9 mouse cellular contexts compared by ENCODE assay signal in the genomic region with DNA sequence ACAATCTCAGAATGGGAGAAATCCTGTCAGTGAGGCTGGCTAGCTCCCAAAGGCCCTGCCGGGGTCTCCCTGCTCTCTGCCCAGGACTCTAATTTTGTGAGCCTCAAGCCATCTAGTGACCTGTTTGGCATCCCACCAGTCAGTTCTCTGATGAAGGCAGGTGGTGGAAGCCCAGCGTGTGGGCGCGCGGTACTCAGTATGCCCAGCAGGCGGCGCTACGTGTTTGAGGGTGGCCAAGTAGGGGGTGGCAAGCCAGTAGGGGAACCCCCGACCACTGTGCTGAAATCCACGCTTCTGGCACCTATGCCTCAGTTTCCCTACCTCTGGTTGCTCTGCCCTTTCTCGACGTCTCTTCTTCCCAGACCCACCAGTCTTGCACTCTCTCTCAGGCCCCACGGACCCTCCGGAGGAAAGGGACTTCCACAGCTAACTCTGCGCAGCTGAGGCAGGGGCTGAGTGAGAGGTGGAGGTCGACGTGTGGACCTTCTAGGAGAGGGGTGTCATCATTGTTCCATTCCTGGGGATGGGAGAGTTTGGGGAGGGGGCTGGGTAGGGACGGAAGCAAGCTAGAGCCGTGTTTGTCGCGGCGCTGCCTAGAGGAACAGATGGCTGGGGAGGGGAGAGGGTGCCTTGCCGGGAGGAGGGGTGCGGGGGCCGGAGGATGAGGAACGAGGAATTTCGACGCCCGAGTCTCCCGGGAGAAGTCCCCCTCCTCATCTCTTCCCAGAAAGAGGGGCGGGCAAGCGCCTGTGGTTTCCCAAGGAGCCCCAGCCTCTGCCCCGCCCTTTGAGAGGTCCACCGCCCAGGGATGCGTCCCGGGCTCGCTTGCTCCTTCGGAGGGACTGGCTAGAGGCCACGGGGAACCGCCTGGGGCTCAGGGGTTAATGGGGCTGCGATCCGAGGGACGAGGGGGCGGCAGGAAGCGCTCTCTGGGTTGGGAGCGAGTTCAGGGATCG. TPM values are rescaled to one million over a fixed set of nuclear protein-coding genes. Genes with fewer than 3 reads are reported as not detected.
DNase-seq lines count a peak whose midpoint lies in the region; ATAC-seq and TF ChIP-seq lines count a peak whose summit lies in the region.
"Had no signal": no experiment of that assay in that cellular context is flagged by ENCODE, and none has a peak within 500 bp of the region (broad histone marks: within the 10 kb centered on the region; RNA-seq: fewer than 3 reads in every experiment).

No protein-coding gene starts in this region.

- H3K9ac ChIP-seq in limb, embryonic 13.5 days: peak overlapping the region; percentile 56
- H3K9ac ChIP-seq in midbrain, embryonic 11.5 days (ENCODE audit: low read length): peak overlapping the region; percentile 54
- H3K9ac ChIP-seq in stomach, embryonic 14.5 days (replicated peaks; ENCODE audit: low read depth, low read length): peak overlapping the region; percentile 25; the same call in 1 of the 2 replicates

- H3K27ac ChIP-seq in bone marrow, adult 2 months (ENCODE audit: control insufficient read depth, insufficient read depth, low read depth, low read length, poor library complexity): no peak overlapping the region
- H3K27ac ChIP-seq in limb, embryonic 13.5 days: no peak overlapping the region
- H3K27ac ChIP-seq in midbrain, embryonic 11.5 days (ENCODE audit: low read depth, low read length): no peak overlapping the region
- H3K27ac ChIP-seq in stomach, embryonic 14.5 days (ENCODE audit: low read length): no peak overlapping the region

- H3K9me3 ChIP-seq in limb, embryonic 13.5 days: no peaks in the 10 kb centered on the region
- H3K9me3 ChIP-seq in midbrain, embryonic 11.5 days (ENCODE audit: control insufficient read depth, low read length): no peaks in the 10 kb centered on the region
- H3K9me3 ChIP-seq in stomach, embryonic 14.5 days (ENCODE audit: control insufficient read depth, low read depth, low read length): no peaks in the 10 kb centered on the region

- peaks cover 28% of the 10 kb centered on the region for H3K36me3 ChIP-seq in limb, embryonic 13.5 days
- no peaks in the 10 kb centered on the region for H3K36me3 ChIP-seq in midbrain, embryonic 11.5 days (ENCODE audit: control insufficient read depth, insufficient read depth, low read length)
- H3K36me3 ChIP-seq in stomach, embryonic 14.5 days (ENCODE audit: control insufficient read depth, insufficient read depth, low read length): peaks cover 18% of the 10 kb centered on the region

- TF ChIP-seq CTCF in bone marrow, adult 2 months (IDR thresholded peaks at IDR 0.05; ENCODE audit: control insufficient read depth, insufficient read depth, low read length): peak; percentile 62

- TF ChIP-seq POLR2A in bone marrow, adult 2 months (IDR thresholded peaks at IDR 0.05; ENCODE audit: borderline replicate concordance, control insufficient read depth, low read depth, low read length): no peak

- DNase-seq in cerebellum, postnatal 14 days: peak; percentile 56 to 73
- DNase-seq in cerebellum, adult 11 months: no peak
- peak; percentile 74 for DNase-seq in gastrocnemius, postnatal 10 days
- DNase-seq in induced T-regulatory cell, adult 2 months (ENCODE audit: low read depth): peak; percentile 55
- peak; percentile 98 for DNase-seq in midbrain, embryonic 11.5 days (ENCODE audit: low spot score, missing footprints)

- peak; percentile 56; the same call in 1 of the 2 replicates for ATAC-seq in limb, embryonic 13.5 days (ENCODE audit: low FRiP score, low read depth)
- ATAC-seq in midbrain, embryonic 11.5 days (ENCODE audit: low FRiP score): peak; percentile 76
- ATAC-seq in stomach, embryonic 14.5 days (ENCODE audit: insufficient number of reproducible peaks, insufficient read depth, low FRiP score, low read depth): peak; percentile 39; the same call in 1 of the 2 replicates

- 6% methylated on average over 47 of the region's 47 CpGs for WGBS in bone marrow, adult 2 months
- WGBS in limb, embryonic 13.5 days: under 1% methylated on average over 46 of the region's 47 CpGs
- under 1% methylated on average over 46 of the region's 47 CpGs for WGBS in midbrain, embryonic 11.5 days
- 2% methylated on average over 45 of the region's 47 CpGs for WGBS in stomach, embryonic 14.5 days

- peak overlapping the region; percentile 73 for H3K4me2 ChIP-seq in limb, embryonic 13.5 days (replicated peaks)
- H3K4me2 ChIP-seq in midbrain, embryonic 11.5 days: peak overlapping the region; percentile 58
- peak overlapping the region; percentile 68 for H3K4me2 ChIP-seq in stomach, embryonic 14.5 days (replicated peaks; ENCODE audit: low read depth, low read length)

- H3K27me3 ChIP-seq in limb, embryonic 13.5 days: peaks cover 62% of the 10 kb centered on the region
- peaks cover 21% of the 10 kb centered on the region for H3K27me3 ChIP-seq in midbrain, embryonic 11.5 days (ENCODE audit: control insufficient read depth, insufficient read depth, low read length)
- H3K27me3 ChIP-seq in stomach, embryonic 14.5 days (ENCODE audit: control insufficient read depth, insufficient read depth, low read length): peaks cover 23% of the 10 kb centered on the region

- no peak overlapping the region for H3K4me3 ChIP-seq in bone marrow, adult 2 months (replicated peaks; ENCODE audit: control insufficient read depth, low read depth, low read length)
- H3K4me3 ChIP-seq in limb, embryonic 13.5 days: peak overlapping the region; percentile 43
- peak overlapping the region; percentile 34 for H3K4me3 ChIP-seq in midbrain, embryonic 11.5 days (ENCODE audit: low read depth, low read length)
- H3K4me3 ChIP-seq in stomach, embryonic 14.5 days (ENCODE audit: low read depth, low read length): peak overlapping the region; percentile 31

- H3K4me1 ChIP-seq in bone marrow, adult 2 months (ENCODE audit: control insufficient read depth, insufficient read depth, low read length): no peaks in the 10 kb centered on the region; the same call in 1 of the 2 replicates
- peaks cover 12% of the 10 kb centered on the region for H3K4me1 ChIP-seq in limb, embryonic 13.5 days
- H3K4me1 ChIP-seq in midbrain, embryonic 11.5 days (ENCODE audit: control insufficient read depth, insufficient read depth, low read length): peaks cover 9% of the 10 kb centered on the region
- H3K4me1 ChIP-seq in stomach, embryonic 14.5 days (ENCODE audit: control insufficient read depth, insufficient read depth, low read length): 0 out of 2 replicates have a peak, but pooled peaks cover 5% of the 10 kb centered on the region

RNA-seq across cellular contexts. Expression of a gene that starts 20.6 kb away (rescaled TPM):
- not detected in 2 replicates for polyA plus RNA-seq in bone marrow, adult 2 months (2011; ENCODE audit: insufficient read depth, insufficient read length, low replicate concordance, missing spikeins)
- total RNA-seq in gastrocnemius, postnatal 10 days (2021): 1 to 10 TPM; 1.0 TPM
- polyA plus RNA-seq in limb, embryonic 13.5 days (2015; fragmentation: Nextera tagmentation; extraction: Ambion mirVana): 0.65 and 1.1 TPM in 2 replicates
- polyA plus RNA-seq in midbrain, embryonic 11.5 days (2014; fragmentation: Nextera tagmentation; extraction: Ambion mirVana): 1.4 and 1.6 TPM in 2 replicates
- 0.59 and 0.74 TPM in 2 replicates for polyA plus RNA-seq in stomach, embryonic 14.5 days (2014; fragmentation: Nextera tagmentation; extraction: Ambion mirVana)

RNA-seq across cellular contexts. Expression of a gene that starts 27.2 kb away (rescaled TPM):
- 142 and 195 TPM in 2 replicates for polyA plus RNA-seq in bone marrow, adult 2 months (2011; ENCODE audit: insufficient read depth, insufficient read length, low replicate concordance, missing spikeins)
- 1 to 10 TPM; 6.4 to 6.7 TPM for total RNA-seq in gastrocnemius, postnatal 10 days (2021)
- 16.8 and 18.9 TPM in 2 replicates for polyA plus RNA-seq in limb, embryonic 13.5 days (2015; fragmentation: Nextera tagmentation; extraction: Ambion mirVana)
- 16.3 and 18.6 TPM in 2 replicates for polyA plus RNA-seq in midbrain, embryonic 11.5 days (2014; fragmentation: Nextera tagmentation; extraction: Ambion mirVana)
- 19.8 and 21.1 TPM in 2 replicates for polyA plus RNA-seq in stomach, embryonic 14.5 days (2014; fragmentation: Nextera tagmentation; extraction: Ambion mirVana)

RNA-seq across cellular contexts. Expression of a gene that starts 39.1 kb away (rescaled TPM):
- polyA plus RNA-seq in bone marrow, adult 2 months (2011; ENCODE audit: insufficient read depth, insufficient read length, low replicate concordance, missing spikeins): 21.8 and 33.8 TPM in 2 replicates
- total RNA-seq in gastrocnemius, postnatal 10 days (2021): 10 to 100 TPM; 42.9 to 46.1 TPM
- 47.8 and 51.3 TPM in 2 replicates for polyA plus RNA-seq in limb, embryonic 13.5 days (2015; fragmentation: Nextera tagmentation; extraction: Ambion mirVana)
- polyA plus RNA-seq in midbrain, embryonic 11.5 days (2014; fragmentation: Nextera tagmentation; extraction: Ambion mirVana): 38.1 and 43.1 TPM in 2 replicates
- 50.2 and 60.2 TPM in 2 replicates for polyA plus RNA-seq in stomach, embryonic 14.5 days (2014; fragmentation: Nextera tagmentation; extraction: Ambion mirVana)

RNA-seq across cellular contexts. Expression of a gene that starts 43.4 kb away (rescaled TPM):
- 0.85 TPM in 1 of 2 replicates, not detected in the other for polyA plus RNA-seq in bone marrow, adult 2 months (2011; ENCODE audit: insufficient read depth, insufficient read length, low replicate concordance, missing spikeins)
- total RNA-seq in gastrocnemius, postnatal 10 days (2021): 10 to 100 TPM; 64.0 to 71.1 TPM
- 0.14 and 0.27 TPM in 2 replicates for polyA plus RNA-seq in limb, embryonic 13.5 days (2015; fragmentation: Nextera tagmentation; extraction: Ambion mirVana)
- polyA plus RNA-seq in midbrain, embryonic 11.5 days (2014; fragmentation: Nextera tagmentation; extraction: Ambion mirVana): 0.15 TPM in 1 of 2 replicates, not detected in the other
- not detected in 2 replicates for polyA plus RNA-seq in stomach, embryonic 14.5 days (2014; fragmentation: Nextera tagmentation; extraction: Ambion mirVana)
- total RNA-seq: layer of hippocampus, adult 8-10 months had no signal
